Mouse (Mus musculus) adrenal gland, adult 2 months (tissue): ENCODE measurements at regions not wholly inside any gene's neighbourhood (a gene's known extent, or its start where the extent isn't known, plus 50 kb on each side); places are given as distances from the start of the nearest gene placed in this dataset.
A peak's percentile ranks its signal among the peaks of the same experiment; 100 is the strongest.
"Not testable (repeated sequence)": the region's sequence is repeated elsewhere in the genome, so short reads cannot be mapped to it uniquely, and the experiment has no call there.

Experiments used
- DNase-seq: peaks from one replicate; pipeline ENCODE4 v3.0.0; 2021

- no peak for DNase-seq
Measured at GRCm38 (mm10) chr3:18740344-18740743, 792.1 kb downstream of the Cypt12 start.

GRCm38 (mm10) chr3:18743474-18743873 lies 795.3 kb downstream of the Cypt12 start:
- DNase-seq = no peak

- DNase-seq = no peak
Measured at GRCm38 (mm10) chr3:18744216-18744615, 796.0 kb downstream of the Cypt12 start.

GRCm38 (mm10) chr3:18746206-18746605 lies 798.0 kb downstream of the Cypt12 start:
- DNase-seq = no peak

- DNase-seq = no peak
Measured at GRCm38 (mm10) chr3:18746898-18747297, 798.7 kb downstream of the Cypt12 start.

- DNase-seq = no peak
Measured at GRCm38 (mm10) chr3:18751660-18752259, 803.5 kb downstream of the Cypt12 start.

GRCm38 (mm10) chr3:18764301-18765078 lies 816.3 kb downstream of the Cypt12 start:
- DNase-seq = peak; percentile 4

- DNase-seq = no peak
Measured at GRCm38 (mm10) chr3:18778481-18778880, 830.3 kb downstream of the Cypt12 start.

- peak; percentile 6 for DNase-seq
Measured at GRCm38 (mm10) chr3:18787531-18788176, 839.4 kb downstream of the Cypt12 start.

GRCm38 (mm10) chr3:18802794-18803193 lies 825.7 kb downstream of the 1700064H15Rik start:
- DNase-seq = no peak

- DNase-seq = not testable (repeated sequence)
Measured at GRCm38 (mm10) chr3:18828788-18829320, 799.6 kb downstream of the 1700064H15Rik start.

GRCm38 (mm10) chr3:18868117-18868739 lies 760.2 kb downstream of the 1700064H15Rik start:
- DNase-seq = no peak

- no peak for DNase-seq
Measured at GRCm38 (mm10) chr3:18868758-18869157, 759.7 kb downstream of the 1700064H15Rik start.

- no peak for DNase-seq
Measured at GRCm38 (mm10) chr3:18877060-18877459, 751.4 kb downstream of the 1700064H15Rik start.

GRCm38 (mm10) chr3:18877572-18877971 lies 750.9 kb downstream of the 1700064H15Rik start:
- no peak for DNase-seq

GRCm38 (mm10) chr3:18881186-18881585 lies 747.3 kb downstream of the 1700064H15Rik start:
- no peak for DNase-seq

GRCm38 (mm10) chr3:18892813-18893212 lies 735.7 kb downstream of the 1700064H15Rik start:
- no peak for DNase-seq

GRCm38 (mm10) chr3:18905769-18906168 lies 722.7 kb downstream of the 1700064H15Rik start:
- DNase-seq = no peak

GRCm38 (mm10) chr3:18906210-18906609 lies 722.3 kb downstream of the 1700064H15Rik start:
- no peak for DNase-seq

- no peak for DNase-seq
Measured at GRCm38 (mm10) chr3:18908737-18909136, 719.7 kb downstream of the 1700064H15Rik start.

GRCm38 (mm10) chr3:18928401-18929104 lies 699.9 kb downstream of the 1700064H15Rik start:
- DNase-seq = no peak

GRCm38 (mm10) chr3:18929105-18929492 lies 699.4 kb downstream of the 1700064H15Rik start:
- DNase-seq = no peak
